Mouse (Mus musculus): ENCODE measurements around the gene Aifm2.

DNA sequence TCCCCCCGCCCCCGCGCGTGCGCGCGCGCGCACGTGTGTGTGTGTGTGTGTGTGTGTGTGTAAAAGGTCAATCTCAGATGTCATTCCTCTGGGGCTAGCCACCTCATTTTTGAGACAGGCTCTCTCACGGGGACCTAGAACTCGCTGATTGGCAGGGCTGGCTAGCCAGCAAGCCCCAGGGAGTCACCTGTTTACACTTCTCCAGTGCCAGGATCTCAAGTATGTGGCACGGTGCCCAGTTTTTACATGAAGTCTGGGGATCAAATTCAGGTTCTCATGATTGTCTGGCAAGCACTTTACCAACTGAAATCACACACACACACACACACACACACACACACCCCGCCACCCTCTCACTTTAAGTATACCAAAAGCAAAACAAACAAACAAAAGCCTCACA lies 42.0 kb downstream of the Aifm2 start:
- no peak for TF ChIP-seq POLR2A (IDR thresholded peaks at IDR 0.05; ENCODE audit: borderline replicate concordance, insufficient read depth, low read length)
- TF ChIP-seq CTCF (IDR thresholded peaks at IDR 0.05; ENCODE audit: borderline replicate concordance, insufficient read depth, low read depth, low read length): no peak
